Mouse (Mus musculus): Measurements from ENCODE around the gene Tdrd1. TPM values are rescaled to one million over a fixed set of nuclear protein-coding genes. Genes with fewer than 3 reads are reported as not detected.

The Tdrd1 gene
- total and polyA plus RNA-seq, 3 experiments: 0.07 TPM; not detected in 2

DNA sequence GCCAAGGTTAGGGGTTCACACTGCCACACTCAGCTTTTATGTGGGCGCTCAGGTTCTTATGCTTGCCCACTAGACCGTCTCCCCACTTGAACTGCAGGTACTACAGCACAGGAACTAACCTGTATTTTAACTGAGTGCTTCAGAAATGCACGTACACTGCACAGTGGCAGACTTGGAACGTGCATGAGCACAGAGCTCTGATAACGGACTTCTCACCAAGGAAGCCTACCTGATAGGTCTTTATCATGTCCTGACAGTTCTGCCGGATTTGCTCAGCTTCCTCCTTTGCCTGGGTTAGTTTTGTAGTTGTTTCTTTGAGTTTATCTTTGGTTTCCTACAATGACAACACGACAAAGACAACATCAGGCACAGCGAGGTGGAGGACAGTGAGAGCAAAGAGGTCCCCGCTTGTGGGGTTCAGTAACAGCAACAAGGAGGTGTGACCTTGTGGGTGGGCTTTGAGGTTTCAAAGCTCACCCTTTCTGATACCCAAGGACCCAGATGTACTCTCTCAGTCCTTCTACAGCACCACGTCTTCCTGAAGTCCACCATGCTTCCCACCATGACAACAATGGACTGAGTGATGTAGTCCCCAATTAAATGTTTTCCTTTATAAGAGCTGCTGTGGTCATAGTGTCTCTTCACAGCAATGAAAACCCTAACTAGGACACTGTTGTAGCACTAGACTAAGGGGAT lies 24.2 kb upstream of the Tdrd1 start:
- peaks cover 0 to 24% of the 10 kb centered on the region in 2 experiments; a peak in 2 of 4 replicates for H3K4me1 ChIP-seq (ENCODE audit: control insufficient read depth in 1 of 2, insufficient read depth in 2 of 2)
- no peak for TF ChIP-seq USF1 (IDR thresholded peaks at IDR 0.05; ENCODE audit: low read depth, low read length)
- TF ChIP-seq CTCF (conservative IDR thresholded peaks at IDR 0.05 in 1 of 2, IDR thresholded peaks at IDR 0.05 in 1 of 2; ENCODE audit: low read depth in 2 of 2, low read length in 2 of 2): no peak
- TF ChIP-seq KAT2A (IDR thresholded peaks at IDR 0.05; ENCODE audit: insufficient replicate concordance, low read length): no peak
- no peak for TF ChIP-seq ZMIZ1 (IDR thresholded peaks at IDR 0.05; ENCODE audit: low read depth, low read length)
- no peak for TF ChIP-seq RCOR1 (conservative IDR thresholded peaks at IDR 0.05; ENCODE audit: low read depth, low read length)
- TF ChIP-seq ZNF384 (IDR thresholded peaks at IDR 0.05; ENCODE audit: low read depth, low read length): no peak
- TF ChIP-seq JUND (conservative IDR thresholded peaks at IDR 0.05; ENCODE audit: low read depth, low read length): no peak
- no peak for TF ChIP-seq JUN (IDR thresholded peaks at IDR 0.05; ENCODE audit: insufficient read depth, low read depth, low read length)
- no peak for TF ChIP-seq MEF2A (IDR thresholded peaks at IDR 0.05; ENCODE audit: borderline replicate concordance, low read depth, low read length)
- TF ChIP-seq MYC (IDR thresholded peaks at IDR 0.05; ENCODE audit: low read depth, low read length): no peak
- no peak for TF ChIP-seq SIN3A (IDR thresholded peaks at IDR 0.05; ENCODE audit: low read length)
- TF ChIP-seq HCFC1 (IDR thresholded peaks at IDR 0.05; ENCODE audit: low read depth, low read length): no peak
- TF ChIP-seq CHD2 (IDR thresholded peaks at IDR 0.05; ENCODE audit: low read length): no peak
- TF ChIP-seq TBP (conservative IDR thresholded peaks at IDR 0.05; ENCODE audit: low read depth, low read length): no peak
- no peak for TF ChIP-seq NELFE (IDR thresholded peaks at IDR 0.05; ENCODE audit: low read depth, low read length)
- no peak for TF ChIP-seq E2F4 (IDR thresholded peaks at IDR 0.05; ENCODE audit: insufficient replicate concordance, low read depth, low read length)
- no peak overlapping the region for H3K9ac ChIP-seq (ENCODE audit: insufficient read depth, low read depth)
- no peaks in the 10 kb centered on the region for H3K9me3 ChIP-seq (replicated peaks; ENCODE audit: low read length)
- no peak overlapping the region for H3K4me2 ChIP-seq (ENCODE audit: insufficient read depth, low read depth, poor library complexity, severe bottlenecking)
- no peaks in the 10 kb centered on the region for H3K27me3 ChIP-seq (replicated peaks)
- dilution Hi-C loops (cut with MboI; ENCODE audit: extremely low pct_ligation_motif_present, extremely low pct_unique_long_range_greater_than_20kb, low sequenced_read_pairs) (no loop called here), in situ Hi-C loops (cut with MboI; ENCODE audit: low pct_ligation_motif_present, low pct_unique_long_range_greater_than_20kb, low sequenced_read_pairs) (no loop called here)
- no peak overlapping the region for H3K4me3 ChIP-seq (replicated peaks in 1 of 3; ENCODE audit: low read depth in 2 of 3, low read length in 2 of 3, poor library complexity in 1 of 3)
- peaks cover 60 to 82% of the 10 kb centered on the region in 2 experiments for H3K36me3 ChIP-seq (replicated peaks in 1 of 2; ENCODE audit: control insufficient read depth in 1 of 2, insufficient read depth in 1 of 2, low read length in 1 of 2)
- no peak for DNase-seq (ENCODE audit: extremely low read depth)
- H3K79me2 ChIP-seq (replicated peaks; ENCODE audit: control insufficient read depth, extremely low read depth, insufficient read depth, poor library complexity, severe bottlenecking): no peaks in the 10 kb centered on the region
- no peak overlapping the region for H3K27ac ChIP-seq (ENCODE audit: insufficient read depth, low read depth)

DNA sequence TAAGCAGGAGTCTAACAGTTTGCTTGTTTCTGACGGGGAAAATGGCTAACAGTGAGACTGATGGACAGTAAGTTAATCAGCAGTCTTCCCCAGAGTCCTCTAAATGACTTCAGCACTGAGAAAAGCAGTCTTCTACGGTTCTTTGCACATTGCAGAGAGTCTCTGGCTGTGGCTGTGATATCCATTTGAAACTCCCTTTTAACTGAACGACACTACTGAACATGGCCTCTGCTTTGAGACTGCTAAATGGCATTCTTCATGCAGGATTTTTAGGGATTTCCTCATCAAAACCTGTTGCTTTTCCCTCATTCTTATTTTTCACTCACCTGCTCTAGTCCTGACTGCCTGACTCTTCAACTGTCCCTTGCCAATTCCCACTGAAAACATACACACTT lies 23.7 kb upstream of the Tdrd1 start:
- Histone ChIP-seq H3K79me2 (replicated peaks; ENCODE audit: control insufficient read depth, extremely low read depth, insufficient read depth, poor library complexity, severe bottlenecking) (no peaks in the 10 kb centered on the region), H3K27me3 (replicated peaks) (no peaks in the 10 kb centered on the region), H3K9me3 (replicated peaks; ENCODE audit: low read length) (no peaks in the 10 kb centered on the region), H3K9ac (ENCODE audit: insufficient read depth, low read depth) (no peak overlapping the region), H3K4me2 (ENCODE audit: insufficient read depth, low read depth, poor library complexity, severe bottlenecking) (no peak overlapping the region), H3K36me3 (replicated peaks in 1 of 2; ENCODE audit: control insufficient read depth in 1 of 2, insufficient read depth in 1 of 2, low read length in 1 of 2) (peaks cover 61 to 84% of the 10 kb centered on the region in 2 experiments), H3K4me3 (replicated peaks in 1 of 3; ENCODE audit: low read depth in 2 of 3, low read length in 2 of 3, poor library complexity in 1 of 3) (no peak overlapping the region), H3K27ac (ENCODE audit: insufficient read depth, low read depth) (no peak overlapping the region), H3K4me1 (ENCODE audit: control insufficient read depth in 1 of 2, insufficient read depth in 2 of 2) (peaks cover 0 to 21% of the 10 kb centered on the region in 2 experiments; a peak in 2 of 4 replicates)
- TF ChIP-seq UBTF (IDR thresholded peaks at IDR 0.05; ENCODE audit: low read depth, low read length) (no peak), MAX (IDR thresholded peaks at IDR 0.05; ENCODE audit: low read length) (no peak), KAT2A (IDR thresholded peaks at IDR 0.05; ENCODE audit: insufficient replicate concordance, low read length) (no peak), PAX5 (IDR thresholded peaks at IDR 0.05; ENCODE audit: low read length) (no peak), JUN (IDR thresholded peaks at IDR 0.05; ENCODE audit: insufficient read depth, low read depth, low read length) (no peak), IRF4 (IDR thresholded peaks at IDR 0.05; ENCODE audit: low read depth, low read length) (no peak), ZNF384 (IDR thresholded peaks at IDR 0.05; ENCODE audit: low read depth, low read length) (no peak), ZKSCAN1 (IDR thresholded peaks at IDR 0.05; ENCODE audit: borderline replicate concordance, low read depth, low read length) (no peak), EP300 (IDR thresholded peaks at IDR 0.05; ENCODE audit: low read length) (no peak), USF1 (IDR thresholded peaks at IDR 0.05; ENCODE audit: low read depth, low read length) (no peak), MXI1 (IDR thresholded peaks at IDR 0.05; ENCODE audit: low read depth, low read length) (no peak)
- in situ Hi-C loops (cut with MboI; ENCODE audit: low pct_ligation_motif_present, low pct_unique_long_range_greater_than_20kb, low sequenced_read_pairs) (no loop called here), dilution Hi-C loops (cut with MboI; ENCODE audit: extremely low pct_ligation_motif_present, extremely low pct_unique_long_range_greater_than_20kb, low sequenced_read_pairs) (no loop called here)
- DNase-seq (ENCODE audit: extremely low read depth): no peak
